Mouse (Mus musculus): ENCODE measurements around the gene Myo16.
A peak's percentile ranks its signal among the peaks of the same experiment; 100 is the strongest.

The Myo16 gene

DNA sequence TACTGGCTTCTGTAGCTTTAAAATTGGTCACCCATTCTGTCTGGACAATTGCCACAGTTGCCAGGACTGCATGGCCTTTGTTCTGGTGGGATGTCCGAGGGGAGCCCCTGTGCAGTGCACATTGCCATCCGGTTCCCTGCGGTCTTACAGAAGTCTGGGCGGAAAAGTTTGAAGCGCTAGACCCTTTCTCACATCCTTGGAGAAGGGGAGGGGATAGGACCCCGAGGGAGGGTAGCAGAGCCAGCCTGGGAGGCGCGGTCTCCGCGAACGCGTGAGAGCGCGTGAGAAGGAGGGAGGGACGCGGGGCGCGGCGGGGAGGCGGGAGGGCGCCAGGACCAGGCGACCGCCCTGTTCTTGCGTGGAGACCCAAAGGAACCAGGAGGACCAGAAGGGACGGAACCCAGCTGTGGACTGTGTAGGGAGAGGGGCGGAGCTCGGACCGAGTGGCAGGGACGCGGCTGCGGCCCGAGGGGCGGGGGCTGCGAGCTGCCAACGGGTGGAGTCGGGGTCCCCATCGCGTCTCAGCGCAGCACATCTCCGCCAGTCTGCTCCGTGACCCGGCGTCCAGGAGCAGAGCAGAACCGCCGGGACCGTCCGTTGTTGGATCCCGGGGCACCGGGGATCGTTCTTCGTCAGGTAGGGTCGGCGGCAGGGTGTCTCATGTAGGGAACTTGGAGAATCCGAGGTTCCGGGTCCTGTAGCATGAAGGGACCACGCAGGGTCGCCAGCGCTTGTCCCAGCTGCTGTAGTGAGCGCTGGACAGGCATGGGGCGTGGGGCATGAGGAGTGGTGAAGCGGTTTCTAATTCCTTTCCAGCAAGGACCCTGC, at the start of gene Myo16:
Gene Myo16, plus strand, starts transcription at position 301 of the 828 bp plus-strand sequence.
- DNase-seq (ENCODE audit: low read depth, low spot score): peak; percentile 36

DNA sequence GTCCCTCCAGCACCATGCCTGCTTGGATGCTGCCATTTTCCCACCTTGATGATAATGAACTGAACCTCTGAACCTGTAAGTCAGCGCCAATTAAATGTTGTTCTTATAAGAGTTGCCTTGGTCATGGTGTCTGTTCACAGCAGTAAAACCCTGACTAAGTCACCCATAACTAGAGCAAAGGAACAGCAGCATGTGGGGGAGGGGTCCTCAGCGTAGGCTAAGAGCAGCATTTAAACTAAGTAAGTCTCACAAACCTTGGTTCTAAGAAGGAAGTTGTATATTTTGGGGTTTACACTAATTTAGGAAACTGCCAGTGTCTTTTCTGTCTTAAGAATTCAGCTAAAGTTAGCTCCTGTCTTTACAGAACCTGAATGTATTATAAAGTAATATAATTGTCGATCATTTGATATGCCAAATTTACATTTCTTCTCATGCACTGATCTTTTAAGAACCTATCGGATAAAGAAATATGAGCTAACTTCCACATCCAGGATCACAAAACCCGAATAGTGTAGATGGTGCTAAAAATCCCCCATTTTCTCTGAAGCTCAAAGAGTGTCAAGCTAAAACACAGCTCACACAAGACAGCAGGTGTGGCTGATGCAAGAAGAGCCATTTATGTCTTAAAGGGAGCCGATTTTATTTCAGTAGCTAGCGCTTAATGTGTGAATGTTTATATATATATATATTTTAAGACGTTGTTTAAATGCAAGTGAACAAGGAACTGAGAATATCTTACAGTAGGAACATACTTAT, 45.0 kb upstream of the Myo16 start:
- DNase-seq (ENCODE audit: low read depth, low spot score): no peak

DNA sequence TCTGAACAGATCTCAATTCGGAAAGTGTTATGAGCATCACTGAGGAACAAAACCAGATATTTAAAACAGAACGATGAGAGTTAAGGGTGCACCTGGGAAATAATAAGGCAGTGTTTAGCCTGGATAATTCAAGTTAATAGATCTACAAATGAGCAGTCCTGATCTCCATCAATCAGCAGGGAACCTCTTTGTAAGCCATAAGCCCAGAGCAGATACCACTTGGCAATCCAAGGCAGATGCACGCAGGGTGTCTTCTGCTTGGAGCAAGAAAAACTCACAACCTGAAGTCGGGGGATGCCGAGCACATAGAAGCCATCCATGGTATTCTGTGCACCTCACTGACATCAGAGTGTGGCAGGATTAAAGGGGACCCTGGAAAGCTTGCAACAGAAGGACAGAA, 31.0 kb upstream of the Myo16 start:
- no peak for DNase-seq (ENCODE audit: low read depth, low spot score)

DNA sequence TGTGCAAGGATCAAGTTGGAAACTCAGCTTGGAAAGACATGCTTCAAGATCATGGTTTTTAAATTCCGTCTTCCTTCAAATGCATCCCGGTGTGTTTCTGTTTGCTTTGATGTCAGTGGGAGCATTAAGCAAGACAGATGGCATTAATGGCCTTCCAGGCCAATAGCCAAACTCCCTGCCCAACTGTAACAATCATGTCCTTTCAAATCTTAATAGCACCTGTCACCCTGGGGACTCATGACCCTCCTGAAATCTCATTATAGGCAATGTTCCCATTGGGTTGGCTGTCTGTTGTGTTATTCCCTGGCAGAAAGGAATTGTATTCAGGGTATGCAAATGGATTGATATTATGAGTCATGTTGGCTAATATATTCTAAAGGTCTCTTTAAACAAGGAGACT, 30.3 kb upstream of the Myo16 start:
- DNase-seq (ENCODE audit: low read depth, low spot score): no peak

DNA sequence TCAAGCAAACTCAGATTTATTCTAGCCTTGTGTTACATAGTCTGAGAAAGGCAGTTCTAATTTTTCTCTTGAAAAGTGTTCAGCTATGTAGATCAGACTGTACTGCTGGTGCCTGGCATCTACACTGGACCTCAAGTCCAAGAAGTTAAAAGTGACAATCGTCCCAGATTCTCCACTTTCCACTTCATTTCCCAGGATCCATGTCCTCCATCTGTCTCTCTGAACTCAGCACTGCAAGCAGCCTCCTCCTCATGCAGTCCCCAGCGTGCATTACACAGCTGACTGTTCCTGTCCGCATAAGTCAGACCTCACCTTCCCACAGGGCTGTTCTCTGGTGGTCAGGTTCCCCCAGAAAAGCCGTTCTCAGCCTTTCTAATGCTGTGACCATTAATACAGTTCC, 28.0 kb upstream of the Myo16 start:
- no peak for DNase-seq (ENCODE audit: low read depth, low spot score)

DNA sequence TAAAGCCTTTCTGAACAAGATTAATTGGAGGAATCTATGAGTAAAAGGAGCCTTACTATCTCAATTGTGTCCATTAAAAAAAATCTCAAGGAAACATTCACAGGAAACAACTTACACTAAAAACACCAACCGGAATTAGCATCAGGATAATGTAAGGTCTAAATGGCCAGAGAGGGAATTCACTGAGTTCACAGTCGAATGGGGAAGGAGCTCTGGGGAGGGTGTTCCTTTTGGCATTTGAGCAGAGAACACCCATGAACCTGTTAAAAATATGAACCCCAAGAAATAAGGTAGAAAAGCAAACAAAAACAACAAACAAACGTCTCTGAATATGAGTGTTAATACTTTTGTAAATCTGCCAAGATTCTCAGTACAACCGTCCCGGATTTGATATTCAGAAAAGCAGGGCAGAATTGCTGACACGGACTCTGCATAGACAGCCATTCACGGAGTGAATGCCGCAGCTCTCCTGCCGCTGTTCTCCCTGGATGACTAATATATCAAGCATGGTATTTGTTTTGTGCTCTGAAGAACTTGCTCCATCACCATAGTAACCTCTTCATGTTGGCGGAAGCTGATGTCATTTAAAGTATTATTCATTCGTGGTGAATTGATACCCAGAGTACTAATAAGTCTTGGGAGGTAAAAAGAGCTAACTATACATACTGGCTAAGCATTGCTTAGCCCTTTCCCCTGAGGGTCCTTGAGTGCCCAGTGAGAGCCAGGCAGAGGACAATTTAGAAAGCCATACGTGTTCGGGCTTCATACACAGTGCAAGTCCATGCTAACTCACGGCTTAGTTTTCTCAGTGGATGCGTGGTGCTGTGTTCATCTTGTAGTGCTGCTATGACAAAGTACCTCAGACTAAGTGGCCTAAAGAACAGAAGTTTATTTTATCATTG, 22.9 kb upstream of the Myo16 start:
- DNase-seq (ENCODE audit: low read depth, low spot score): no peak

DNA sequence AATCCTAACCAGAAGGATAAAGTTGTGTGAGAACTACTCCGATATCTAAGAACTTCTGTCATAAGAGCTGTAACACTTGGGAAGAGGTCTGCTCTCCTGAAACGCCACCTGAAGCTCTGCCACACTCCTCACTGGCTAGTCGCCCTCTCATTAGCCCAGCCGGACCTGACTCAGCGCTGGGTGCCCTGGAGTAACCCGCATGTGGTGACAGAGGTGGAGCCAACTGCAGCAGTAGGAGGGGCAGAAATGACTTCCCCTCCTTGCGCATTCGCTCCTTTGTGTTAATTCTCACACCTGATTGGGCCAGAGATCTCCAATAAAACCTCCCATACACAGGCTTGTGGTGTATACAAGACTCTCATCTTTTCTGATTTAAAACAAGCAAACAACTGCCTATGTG, 14.2 kb upstream of the Myo16 start:
- DNase-seq (ENCODE audit: low read depth, low spot score): no peak

DNA sequence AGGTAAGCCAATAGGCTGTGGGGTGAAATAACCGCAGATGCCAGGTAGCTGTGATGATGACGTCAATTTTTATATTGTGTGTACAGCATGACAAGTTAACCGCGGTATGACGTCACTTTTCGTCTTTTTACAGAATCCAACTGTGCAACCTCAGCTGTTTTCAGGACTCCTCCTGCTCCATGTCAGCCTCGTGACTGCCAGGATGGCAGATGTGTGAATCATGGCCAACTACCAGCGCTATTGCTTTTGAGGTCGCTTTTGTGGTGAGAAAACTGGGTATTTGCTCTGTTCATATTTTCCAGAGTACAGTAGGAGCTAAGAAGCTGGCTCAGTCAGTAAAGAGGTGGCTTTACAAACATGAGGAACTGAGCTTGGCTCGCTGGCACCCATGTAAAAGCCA, 9.8 kb upstream of the Myo16 start:
- DNase-seq (ENCODE audit: low read depth, low spot score): no peak

DNA sequence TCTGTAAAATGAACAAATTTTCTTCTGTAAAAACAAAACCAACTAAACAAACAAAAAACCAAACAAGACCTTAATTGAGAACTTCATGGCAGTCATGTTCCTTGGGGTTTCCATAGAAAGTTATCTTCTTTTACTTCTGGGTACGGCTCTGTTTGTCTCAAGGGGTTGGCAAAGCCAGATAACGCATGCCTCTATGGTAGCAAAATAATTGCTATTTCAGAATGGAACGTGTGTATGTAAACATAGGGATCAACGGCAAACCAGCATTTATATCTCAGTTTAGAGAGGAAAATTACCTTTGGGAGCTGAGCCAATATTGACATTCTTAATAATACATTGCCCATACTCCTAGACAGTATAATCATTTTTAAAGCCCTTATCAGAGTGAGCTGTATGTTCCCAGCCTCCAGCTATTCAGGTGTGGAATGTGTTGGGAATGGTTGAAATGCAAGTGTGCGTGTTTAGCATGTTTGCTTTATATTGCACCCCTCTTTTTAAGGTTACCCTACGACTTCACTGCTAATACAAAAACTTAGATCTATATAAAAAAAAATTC, 1.9 kb upstream of the Myo16 start:
- DNase-seq (ENCODE audit: low read depth, low spot score): no peak

DNA sequence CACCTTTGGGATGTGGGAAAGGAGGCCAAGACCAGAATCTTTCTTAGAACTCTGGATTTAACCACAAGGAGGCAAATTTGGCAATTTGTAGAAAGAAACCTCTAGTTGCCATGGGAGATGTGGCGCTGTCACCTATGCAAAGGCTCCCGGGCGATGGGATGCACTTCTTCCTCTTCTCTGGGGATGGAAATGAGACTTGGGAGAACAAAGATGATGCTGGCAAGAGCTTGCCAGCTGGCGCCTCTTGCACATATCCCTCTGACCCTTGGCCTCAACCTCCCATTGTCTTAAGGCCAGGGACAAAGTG, 681 bp downstream of the Myo16 start:
- no peak for DNase-seq (ENCODE audit: low read depth, low spot score)

DNA sequence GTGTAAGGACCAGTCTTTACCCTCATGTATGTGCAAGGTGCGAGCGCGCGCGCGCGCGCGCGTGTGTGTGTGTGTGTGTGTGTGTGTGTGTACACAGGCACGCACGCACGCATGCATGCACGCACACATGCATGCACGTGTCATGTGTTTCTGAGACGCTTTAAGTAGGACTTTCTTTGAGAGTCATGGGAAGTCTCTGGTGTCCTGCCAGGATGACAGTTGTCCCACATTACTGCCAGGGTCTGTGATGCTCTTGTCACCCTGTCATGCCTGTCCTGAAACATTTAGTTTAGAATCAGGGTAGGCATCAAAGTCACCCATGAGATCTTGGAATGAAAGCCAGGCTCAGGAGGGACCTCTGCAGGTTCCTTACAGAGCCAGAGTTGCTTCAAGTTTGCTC, 1.4 kb downstream of the Myo16 start:
- DNase-seq (ENCODE audit: low read depth, low spot score): no peak

DNA sequence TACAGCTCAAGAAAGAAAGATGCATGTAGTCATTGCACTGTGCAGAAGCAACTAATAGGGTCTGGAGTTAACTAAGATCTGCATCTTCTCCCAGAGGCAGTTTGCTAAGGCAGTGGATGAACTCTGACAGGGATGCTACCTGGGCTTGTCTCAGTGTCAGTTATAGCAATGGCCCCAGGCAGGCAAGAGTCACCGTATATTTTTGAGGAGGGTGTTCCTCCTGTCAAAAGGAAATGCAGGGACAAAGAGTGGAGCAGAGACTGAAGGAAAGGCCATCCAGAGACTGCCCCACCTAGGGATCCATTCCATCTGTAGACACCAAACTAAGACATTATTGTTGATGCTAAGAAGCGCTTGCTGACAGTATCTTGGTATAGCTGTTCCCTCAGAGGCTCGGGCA, 7.4 kb downstream of the Myo16 start:
- DNase-seq (ENCODE audit: low read depth, low spot score): no peak

DNA sequence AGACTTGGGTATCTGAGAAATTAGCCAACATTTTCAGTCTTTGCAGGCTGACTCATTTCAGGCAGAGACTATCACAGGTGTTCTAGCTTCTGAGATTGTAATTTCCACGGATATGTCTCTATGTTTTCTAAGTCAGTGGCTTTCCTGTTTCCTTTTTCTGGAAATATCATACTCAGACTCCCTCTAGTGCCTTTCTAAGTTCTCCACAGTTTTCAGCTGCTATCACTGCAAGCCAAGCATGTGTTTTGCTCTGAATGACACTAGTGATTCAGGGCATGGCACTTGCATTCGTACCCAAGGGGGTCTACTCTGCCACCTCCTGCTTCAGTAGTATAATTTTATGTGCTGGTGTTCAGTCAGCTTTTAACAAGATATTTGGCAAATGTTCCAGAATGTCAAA, 11.2 kb downstream of the Myo16 start:
- DNase-seq (ENCODE audit: low read depth, low spot score): no peak

DNA sequence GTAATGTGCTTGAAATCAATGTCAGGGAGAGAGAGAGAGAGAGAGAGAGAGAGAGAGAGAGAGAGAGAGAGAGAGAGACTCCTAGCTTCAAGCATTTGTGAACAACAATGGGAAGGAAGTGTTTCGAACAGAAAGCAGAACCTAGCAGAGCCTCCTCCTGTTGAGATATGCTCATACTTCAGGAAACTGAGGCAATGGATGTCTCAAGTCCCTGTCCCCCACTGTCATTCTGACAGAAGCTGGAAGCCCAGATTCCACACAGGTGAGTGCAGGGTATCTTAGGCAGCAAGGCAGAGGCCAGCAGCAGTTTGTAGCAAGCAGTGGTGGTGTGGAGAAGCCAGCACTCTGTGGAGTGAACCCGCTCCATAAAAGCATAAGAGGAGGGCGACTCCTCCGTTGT, 14.6 kb downstream of the Myo16 start:
- no peak for DNase-seq (ENCODE audit: low read depth, low spot score)

DNA sequence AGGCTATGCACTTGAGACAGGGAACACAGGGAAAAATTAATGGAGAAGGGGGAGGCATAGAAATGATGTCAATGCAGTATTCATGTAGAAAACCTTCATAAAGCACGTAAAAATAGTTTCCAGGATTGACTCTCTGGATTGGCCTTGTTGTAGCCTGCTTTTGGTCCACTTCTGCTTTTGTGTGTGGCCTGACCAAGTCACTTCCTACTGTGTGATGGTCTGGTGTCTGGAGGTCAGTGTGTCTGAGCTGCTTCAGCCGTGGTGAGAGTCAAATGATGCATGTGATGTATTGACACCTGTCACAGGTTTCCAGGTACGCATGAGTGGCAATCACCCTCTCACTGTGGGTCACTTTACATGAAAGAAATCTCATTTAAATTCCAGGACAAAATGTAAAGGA, 16.2 kb downstream of the Myo16 start:
- no peak for DNase-seq (ENCODE audit: low read depth, low spot score)

DNA sequence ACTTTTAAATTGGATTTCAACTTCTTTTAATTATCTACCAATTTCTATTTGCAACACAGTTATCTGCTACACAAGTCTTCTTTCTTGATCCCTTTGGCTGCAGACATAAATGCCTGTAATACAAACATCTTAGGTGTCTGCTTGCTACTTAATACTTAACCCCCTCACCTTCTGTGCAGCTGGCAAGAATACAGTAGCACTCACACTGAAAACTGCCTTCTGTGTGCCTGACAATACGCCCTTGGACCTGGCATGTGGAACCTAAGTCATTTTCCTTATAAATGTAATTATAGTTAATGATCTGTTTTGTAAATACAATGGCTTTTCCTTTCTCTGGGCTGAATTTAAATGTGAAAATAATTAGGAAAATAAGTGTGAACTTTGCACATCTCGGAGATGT, 17.6 kb downstream of the Myo16 start:
- DNase-seq (ENCODE audit: low read depth, low spot score): no peak

DNA sequence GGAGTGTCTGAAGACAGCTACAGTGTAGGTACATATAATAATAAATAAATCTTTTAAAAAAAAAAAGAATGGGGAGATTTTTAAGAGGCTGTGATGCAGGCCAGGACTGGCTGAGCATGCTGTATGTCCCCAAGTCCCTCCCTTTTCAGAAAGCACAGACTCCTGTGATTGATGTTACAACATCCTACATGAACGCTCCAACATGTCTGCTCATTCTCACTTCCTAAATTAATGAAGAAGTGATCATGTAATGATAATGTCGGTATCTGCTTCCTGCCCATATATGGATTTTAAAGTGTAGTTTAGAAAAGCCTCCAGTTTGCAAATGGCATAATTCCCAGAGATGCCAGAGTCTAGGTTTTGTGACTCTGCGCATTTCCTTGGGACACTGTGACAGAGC, 18.6 kb downstream of the Myo16 start:
- no peak for DNase-seq (ENCODE audit: low read depth, low spot score)

DNA sequence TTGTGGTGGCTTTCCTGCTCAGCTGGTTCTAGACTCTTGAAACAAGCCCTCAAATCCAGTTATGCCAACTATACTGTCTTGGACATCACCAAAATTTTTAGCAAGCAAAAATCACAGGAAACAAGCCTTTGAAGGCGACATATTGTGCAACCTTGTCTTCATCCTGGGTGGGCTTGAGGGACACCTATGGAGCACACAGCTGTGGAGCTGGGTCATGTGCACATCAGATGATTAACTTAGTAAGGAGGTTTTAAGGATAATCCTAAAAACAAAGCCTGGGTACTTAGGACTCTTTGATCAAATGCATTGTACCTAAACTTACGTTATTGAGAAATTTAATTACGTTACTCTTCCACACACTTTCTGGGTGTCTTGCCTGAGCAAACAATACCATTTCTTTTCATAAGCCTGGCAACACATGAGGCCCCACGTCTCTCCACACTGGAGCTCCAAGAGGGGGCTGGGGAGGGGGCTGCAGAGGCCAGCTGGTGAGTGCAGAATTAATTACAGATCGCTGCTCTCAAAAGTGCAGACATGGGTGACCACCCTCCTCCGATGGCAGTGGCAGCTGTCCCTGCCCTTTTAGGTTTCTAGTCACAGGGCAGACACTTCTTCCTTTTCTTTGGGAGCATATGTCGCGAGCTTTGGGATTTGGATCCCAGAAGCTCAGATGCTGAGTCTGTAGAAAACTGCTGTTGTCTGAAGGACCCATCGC, 19.5 kb downstream of the Myo16 start:
- DNase-seq (ENCODE audit: low read depth, low spot score): no peak

DNA sequence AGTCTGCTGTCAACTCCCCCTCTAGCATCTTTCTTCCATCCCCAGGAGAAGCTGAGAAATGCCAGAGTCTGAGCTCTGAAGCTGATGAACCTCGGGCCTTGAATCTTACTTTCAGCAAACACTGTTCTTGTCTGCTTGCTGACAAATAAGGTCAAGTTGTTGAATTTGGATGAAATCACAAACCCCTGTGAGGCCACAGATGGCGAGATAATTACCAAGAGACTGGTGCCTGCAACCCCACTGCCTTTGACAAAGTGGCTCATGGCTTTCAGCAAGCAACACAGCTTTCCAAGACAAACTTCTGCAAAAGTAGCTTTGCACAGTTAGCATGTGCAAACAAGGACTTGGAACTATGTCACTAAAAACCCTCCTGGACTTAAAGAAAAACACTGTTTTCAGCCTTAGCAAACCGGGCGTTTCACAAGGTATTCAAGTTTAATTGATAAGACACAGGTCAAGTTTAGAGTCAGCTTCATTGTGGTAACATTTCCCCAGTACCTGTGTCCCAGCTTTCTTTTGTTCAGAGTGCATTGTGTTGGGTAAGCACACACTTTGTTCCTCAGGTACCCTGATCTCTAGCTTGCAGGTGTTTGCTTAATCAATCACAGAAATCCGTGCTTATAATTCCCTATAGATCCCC, 20.6 kb downstream of the Myo16 start:
- no peak for DNase-seq (ENCODE audit: low read depth, low spot score)

DNA sequence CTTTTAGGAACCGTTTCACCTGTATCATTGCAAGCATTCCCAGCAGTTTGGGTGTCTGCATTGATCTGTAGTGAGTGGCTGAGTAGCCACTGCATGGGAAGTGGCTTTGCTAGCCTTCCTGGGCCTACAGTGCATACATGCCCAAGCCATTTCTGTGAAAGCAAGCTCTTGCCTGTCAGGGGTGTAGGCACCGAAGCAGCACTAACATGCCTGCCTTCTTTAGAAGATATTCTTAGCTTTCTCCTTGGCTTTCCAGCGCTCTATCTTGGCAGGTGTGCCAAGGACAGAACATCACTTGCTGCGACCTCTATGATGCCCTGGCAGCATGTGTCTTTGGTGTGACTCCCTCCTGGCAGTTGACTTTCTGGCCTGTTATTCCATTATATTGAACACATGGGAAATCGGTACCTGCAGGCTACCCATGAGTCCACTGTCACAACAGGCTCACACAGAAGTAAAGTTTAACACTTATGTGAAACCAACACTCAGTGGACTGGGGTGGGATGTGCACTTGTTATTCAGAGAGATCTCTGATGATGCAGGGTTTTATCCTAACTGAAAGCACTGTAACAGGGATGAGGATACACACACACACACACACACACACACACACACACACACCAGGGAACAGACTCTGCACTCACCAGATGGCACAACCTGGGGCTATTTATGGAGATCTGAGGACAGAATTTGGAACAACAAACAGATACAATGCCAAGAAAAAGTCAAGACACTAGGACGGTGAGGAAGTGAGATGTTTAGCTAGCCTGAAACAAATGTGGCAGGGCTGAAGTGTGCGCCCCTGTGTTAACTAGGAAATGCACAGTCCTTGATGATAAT, 21.4 kb downstream of the Myo16 start:
- no peak for DNase-seq (ENCODE audit: low read depth, low spot score)
